Mouse (Mus musculus): ENCODE data around the gene Tbc1d2.
"Not testable (repeated sequence)": the region's sequence is repeated elsewhere in the genome, so short reads cannot be mapped to it uniquely, and the experiment has no call there.

Gene Tbc1d2

DNA sequence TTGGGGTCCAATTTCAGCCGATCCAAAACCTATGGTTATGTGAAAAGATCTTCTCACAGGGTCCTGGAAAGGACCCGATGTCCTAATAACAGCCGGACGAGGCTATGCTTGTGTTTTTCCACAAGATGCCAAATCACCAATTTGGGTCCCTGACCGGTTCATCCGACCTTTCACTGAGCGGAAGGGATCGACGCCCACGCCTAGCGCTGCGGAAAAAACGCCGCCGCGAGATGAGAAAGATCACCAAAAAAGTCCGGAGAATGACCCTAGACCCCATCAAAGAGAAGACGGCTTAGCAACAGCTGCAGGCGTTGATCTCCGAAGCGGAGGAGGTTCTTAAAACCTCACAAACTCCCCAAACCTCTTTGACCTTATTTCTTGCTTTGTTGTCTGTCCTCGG lies 68.4 kb downstream of the Tbc1d2 start:
- DNase-seq (ENCODE audit: low read depth, low spot score), result not testable (repeated sequence)

DNA sequence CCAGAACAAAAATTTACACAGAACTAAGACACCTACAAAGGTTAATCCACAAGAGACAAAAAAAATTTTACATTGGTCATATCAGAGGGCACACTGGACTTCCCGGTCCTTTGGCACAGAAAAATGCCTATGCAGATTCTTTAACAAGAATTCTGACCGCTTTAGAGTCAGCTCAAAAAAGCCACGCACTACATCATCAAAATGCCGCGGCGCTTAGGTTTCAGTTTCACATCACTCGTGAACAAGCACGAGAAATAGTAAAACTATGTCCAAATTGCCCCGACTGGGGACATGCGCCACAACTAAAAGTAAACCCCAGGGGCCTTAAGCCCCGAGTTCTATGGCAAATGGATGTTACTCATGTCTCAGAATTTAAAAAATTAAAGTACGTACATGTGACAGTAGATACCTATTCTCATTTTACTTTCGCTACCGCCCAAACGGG lies 69.2 kb downstream of the Tbc1d2 start:
- not testable (repeated sequence) for DNase-seq (ENCODE audit: low read depth, low spot score)

DNA sequence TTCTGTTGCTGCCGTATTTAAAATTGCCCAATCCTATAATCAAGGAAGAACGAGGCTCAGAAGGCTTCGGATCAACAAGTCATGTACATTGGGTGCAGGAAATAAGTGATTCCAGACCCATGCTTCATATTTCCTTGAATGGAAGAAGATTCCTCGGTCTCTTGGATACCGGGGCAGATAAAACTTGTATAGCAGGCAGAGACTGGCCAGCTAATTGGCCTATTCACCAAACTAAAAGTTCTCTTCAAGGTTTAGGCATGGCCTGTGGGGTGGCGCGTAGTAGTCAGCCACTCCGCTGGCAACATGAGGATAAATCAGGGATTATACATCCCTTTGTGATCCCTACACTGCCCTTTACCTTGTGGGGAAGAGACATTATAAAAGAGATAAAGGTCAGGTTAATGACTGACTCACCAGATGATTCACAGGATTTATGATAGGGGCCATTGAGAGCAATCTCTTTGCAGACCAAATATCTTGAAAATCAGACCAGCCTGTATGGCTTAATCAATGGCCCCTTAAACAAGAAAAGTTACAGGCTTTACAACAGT lies 71.1 kb downstream of the Tbc1d2 start:
- not testable (repeated sequence) for DNase-seq (ENCODE audit: low read depth, low spot score)

DNA sequence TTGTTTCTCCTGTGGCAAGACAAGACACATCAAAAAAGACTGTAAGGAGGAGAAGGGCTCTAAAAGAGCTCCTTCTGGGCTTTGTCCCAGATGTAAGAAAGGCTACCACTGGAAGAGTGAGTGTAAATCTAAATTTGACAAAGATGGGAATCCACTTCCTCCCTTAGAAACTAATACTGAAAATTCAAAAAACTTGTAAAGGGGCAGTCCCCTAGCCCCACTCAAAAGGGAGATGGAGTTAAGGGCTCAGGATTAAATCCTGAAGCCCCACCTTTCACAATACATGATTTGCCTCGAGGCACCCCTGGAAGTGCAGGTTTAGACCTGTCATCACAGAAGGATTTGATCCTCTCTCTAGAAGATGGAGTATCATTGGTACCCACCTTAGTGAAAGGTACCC lies 71.8 kb downstream of the Tbc1d2 start:
- DNase-seq (ENCODE audit: low read depth, low spot score), result no peak

DNA sequence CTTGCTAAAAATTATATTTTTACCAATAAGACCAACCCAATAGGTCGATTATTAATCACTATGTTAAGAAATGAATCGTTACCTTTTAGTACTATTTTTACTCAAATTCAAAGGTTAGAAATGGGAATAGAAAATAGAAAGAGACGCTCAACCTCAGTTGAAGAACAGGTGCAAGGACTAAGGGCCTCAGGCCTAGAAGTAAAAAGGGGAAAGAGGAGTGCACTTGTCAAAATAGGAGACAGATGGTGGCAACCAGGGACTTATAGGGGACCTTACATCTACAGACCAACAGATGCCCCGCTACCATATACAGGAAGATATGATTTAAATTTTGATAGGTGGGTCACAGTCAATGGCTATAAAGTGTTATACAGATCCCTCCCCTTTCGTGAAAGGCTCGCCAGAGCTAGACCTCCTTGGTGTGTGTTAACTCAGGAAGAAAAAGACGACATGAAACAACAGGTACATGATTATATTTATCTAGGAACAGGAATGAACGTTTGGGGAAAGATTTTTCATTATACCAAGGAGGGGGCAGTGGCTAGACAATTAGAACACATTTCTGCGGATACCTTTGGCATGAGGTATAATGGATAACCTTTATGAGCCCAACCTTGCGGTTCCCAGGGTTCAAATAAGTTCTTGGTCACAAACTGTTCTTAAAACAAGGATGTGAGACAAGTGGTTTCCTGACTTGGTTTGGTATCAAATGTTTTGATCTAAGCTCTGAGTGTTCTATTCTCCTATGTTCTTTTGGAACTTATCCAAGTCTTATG lies 74.3 kb downstream of the Tbc1d2 start:
- DNase-seq (ENCODE audit: low read depth, low spot score), result not testable (repeated sequence)

DNA sequence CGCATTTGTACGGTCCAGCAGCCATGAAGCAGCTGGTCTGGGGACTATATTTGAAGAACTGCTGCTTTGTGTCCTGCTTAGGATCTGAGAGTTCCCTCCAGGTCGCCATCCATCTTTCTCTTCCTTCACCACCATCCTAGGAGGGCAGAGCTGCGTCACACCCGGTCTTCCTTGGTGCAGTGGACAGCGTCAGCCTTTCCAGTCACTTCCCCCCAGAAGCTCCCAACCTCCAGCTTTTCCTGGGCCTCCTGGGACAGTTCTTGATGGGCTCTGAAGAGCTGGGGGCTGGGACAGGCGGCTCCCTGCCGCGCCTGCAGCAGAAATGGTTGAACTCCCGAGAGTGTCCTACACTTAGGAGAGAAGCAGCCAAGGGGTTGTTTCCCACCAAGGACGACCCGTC lies 75.2 kb downstream of the Tbc1d2 start:
- no peak for DNase-seq (ENCODE audit: low read depth, low spot score)

DNA sequence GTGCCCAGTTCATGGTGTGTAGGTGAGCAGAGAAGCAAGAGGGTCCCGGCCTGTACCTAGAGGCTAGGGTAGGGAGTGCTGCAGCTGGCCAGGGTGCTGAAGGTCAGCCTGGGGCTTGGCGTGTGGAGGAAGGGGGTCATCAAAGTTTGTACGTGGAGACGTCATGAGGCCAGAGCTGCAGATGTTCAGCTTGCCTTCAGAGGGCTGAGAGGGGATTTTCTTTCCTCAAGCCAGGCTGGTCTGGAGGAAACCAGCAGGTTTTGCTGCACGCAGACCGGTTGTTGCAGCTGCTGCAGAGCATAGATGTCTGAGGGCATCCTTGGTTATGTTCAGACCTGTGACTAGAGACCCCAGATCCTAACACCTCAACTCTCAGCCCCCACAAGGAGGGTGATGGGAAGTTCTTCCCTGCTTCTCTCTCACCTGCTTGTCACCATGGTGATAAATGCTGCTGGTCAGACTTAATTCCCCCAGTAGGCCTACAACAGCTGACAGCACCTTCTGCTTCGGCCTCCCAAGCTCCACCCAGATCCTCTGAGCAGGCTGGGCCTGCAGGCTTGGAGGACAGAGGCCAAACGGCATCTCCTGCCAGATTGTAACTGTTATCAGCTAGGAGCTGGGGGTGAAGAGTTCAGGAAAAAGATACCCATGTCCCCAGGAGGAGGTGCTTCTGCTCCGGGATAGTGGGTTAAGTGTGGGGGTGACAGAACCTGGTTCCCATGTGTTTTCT lies 75.8 kb downstream of the Tbc1d2 start:
- DNase-seq (ENCODE audit: low read depth, low spot score), result no peak

DNA sequence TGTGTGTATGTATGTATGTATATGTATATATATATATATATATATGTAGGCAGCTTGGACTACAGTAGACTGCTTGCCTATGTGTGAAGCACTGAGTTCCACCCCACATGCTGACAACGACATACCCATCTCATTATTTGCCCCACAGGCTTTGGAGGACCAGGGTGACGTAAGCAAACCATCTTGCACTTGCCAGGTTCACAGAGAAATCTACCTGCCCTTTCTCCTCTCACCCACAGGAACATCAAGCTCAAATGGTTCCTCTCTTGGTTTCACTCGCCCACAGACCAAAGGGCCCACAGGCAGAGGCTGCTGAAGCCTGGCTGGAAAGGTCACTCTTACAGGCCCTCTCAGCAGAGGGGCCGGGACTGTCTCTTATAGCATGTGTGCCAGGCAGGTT lies 77.4 kb downstream of the Tbc1d2 start:
- no peak for DNase-seq (ENCODE audit: low read depth, low spot score)

DNA sequence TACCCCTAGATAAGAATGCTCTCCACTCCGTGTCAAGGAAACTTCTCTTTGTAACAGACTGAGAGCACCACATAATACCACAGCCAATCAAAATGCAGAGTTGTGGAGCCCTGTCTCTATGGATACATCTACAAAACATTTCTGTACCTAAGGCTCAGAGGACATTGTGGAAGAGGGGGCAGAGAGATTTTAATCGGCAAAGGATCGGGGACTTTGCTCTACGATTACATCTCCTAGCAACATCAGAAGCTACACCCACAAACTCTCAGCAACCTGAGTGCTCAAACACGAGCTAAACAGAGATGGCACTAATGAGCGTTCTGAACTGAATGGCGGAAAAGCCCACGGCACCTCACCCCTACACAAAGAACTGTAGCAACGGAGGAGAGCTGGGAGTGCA lies 78.3 kb downstream of the Tbc1d2 start:
- DNase-seq (ENCODE audit: low read depth, low spot score), result no peak

DNA sequence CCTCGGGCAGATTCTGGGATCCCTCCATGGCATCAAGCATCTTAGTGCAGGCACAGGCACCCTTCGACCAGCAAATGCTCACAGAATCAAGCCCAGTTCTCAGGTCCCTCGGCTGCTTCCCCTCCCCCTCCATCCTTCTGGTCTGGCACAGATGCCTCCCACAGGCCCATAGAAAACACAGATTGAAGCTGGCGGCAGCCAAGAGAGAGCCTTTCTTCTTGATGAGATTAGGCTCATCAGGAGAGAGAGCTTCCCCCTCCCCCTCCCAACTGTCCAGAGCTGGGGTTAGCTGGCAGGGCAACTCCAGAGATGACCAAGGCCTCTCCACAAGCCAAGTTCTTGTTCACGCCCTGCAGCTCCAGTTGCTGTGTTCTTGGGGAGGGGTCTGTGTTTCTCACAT lies 80.3 kb downstream of the Tbc1d2 start:
- DNase-seq (ENCODE audit: low read depth, low spot score), result peak; percentile 13

DNA sequence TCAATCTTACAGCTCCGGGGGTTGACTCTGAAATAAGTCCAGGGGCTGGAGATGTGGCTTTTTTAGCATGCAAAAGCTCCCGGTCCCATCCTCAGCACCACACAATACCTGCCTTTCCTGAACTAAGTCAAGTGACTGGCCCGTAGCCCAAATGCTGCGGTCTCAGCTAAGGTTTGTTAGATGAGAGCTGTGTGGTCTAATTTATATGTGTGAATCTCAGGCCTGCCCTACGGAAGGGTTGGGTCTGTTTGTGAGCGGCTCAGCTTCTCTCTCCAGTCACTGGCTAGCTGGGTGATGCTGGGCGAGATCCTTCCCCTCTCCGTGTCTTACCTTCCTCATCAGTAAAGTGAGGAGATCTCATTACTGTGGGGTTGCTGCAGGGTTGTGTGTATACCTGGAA lies 81.8 kb downstream of the Tbc1d2 start:
- DNase-seq (ENCODE audit: low read depth, low spot score), result no peak

DNA sequence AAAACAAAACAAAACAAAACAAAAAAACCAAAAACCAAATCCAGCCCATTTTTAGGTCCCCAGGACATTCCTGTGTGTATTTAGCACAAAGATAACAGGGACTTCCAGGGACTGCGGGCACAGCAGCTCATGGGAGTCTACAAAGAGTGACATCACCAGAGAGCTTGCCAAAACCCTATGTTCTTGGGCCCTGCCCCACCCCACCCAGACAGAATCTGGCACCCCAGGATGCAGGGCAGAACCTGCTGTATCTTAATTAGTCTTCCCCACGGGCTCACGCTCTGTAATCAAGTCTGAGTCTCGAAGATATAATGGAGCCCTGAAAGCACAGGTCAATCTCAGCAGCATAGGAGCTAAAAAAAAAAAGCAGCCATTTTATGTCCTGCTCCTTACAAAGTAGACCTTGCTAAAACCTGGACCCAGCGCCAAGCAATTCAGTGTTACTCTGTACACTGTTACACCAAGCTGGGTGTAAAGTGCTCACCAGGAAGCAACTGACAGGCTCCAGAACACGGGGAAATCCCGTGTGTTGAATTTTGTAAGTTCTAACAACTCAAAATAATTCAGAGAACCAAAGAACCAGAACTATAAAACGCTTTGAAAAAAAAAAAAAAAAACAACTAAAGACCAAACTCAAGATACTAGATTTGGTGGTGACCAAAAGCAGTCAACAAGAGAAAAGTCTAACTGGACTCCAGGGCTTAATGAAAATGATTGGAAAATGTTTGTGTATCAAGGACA lies 82.9 kb downstream of the Tbc1d2 start:
- no peak for DNase-seq (ENCODE audit: low read depth, low spot score)

DNA sequence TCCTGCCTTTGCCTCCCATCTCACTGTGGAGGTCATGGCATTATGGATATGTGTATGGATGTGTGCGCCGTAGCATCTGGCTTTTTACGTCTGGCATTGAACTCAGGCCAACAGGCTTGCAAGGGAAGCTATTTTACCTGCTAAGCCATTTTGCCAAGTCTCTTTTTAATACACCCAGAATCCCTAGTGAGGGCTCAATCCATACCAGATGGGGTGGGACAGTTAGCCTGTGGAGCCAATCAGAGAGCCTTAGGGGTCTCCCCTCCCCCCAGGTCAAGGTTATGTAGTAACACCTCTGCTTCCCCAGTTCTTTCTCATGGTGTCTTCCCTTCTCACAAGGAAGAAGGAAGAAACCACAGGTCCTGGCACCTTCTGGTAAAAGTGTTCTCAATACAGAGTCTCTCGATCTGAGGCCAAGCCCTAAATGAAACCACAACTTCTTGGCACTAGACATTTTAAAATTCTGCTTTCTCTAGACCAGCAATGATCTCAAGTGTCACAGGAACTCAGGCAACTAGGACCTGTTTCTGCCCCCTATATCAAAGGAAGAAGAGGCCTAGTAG lies 84.5 kb downstream of the Tbc1d2 start:
- no peak for DNase-seq (ENCODE audit: low read depth, low spot score)

DNA sequence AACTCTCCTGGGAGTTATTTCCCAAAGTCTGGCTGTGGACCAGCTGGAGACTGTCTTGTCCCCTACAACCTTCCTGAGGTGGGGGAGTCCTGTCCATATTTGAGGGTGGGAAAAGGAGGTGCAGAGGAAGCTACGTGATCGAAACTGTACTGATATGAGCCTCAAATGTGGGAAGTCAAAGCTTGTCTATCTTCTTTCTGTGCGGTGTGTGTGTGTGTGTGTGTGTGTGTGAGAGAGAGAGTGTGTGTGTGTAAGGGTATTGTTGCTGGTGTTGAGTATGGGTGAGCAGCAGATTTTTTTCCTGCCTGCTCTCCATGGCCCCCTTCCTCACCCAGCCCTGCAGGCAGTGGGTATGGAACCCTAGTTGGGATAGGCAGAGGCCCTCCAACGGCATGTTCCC lies 85.8 kb downstream of the Tbc1d2 start:
- DNase-seq (ENCODE audit: low read depth, low spot score), result no peak

DNA sequence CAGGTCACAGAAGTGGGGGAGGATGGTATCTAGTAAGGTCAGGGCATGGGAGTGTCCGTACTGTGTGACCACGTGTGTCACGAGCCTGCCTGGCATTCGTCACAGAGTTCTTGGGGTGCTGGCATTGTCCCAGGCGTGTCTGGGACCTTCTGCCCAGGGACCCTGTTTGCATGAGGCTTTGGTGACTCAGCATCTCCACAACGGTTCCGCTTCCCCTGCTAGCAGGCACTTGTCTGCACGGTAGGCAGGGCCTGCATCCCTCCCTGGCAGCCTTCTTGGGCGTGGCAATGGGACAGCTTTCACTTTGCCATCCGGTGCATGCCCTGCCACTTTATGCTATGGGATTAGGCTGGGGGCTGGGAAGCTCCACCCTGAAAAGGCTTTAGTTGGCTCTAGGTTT lies 86.2 kb downstream of the Tbc1d2 start:
- no peak for DNase-seq (ENCODE audit: low read depth, low spot score)

DNA sequence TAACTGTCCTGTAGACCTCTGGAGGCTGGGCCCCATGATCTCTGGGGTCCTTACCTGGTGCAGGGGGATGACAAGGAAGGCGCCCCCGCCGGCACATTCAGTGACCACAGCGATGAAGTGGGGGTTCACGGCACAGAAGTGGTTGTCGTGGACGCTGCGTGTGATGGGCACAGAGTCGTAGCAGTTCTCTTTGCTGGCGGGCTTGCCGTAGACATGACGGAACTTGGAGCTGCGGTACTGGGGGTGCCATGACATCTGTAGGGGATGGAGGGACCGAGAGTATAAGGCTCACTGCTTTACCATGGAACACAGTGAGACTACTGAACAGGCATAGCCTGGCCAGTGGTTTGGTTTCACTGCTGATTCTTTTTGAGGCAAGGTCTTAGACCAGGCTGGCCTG lies 87.2 kb downstream of the Tbc1d2 start:
- DNase-seq (ENCODE audit: low read depth, low spot score), result no peak

DNA sequence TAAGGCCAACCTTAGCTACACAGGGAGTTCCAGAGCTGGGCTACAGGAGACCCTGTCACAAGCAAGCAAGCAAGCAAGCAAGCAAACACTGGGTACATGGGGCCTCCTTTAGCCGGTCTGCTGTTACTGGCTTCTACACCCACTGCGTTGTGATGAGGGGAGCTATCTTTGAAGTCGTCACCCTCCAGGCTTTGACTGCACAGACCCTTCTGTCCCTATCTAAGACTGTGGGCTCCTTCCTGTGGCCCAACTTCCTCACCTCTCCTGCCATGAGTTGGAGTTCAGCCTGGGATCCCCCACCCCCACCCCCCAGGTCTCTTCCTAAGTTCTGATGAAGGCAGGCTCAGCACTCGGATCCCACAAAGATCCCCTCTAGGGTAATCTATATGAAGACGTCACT lies 88.0 kb downstream of the Tbc1d2 start:
- no peak for DNase-seq (ENCODE audit: low read depth, low spot score)

DNA sequence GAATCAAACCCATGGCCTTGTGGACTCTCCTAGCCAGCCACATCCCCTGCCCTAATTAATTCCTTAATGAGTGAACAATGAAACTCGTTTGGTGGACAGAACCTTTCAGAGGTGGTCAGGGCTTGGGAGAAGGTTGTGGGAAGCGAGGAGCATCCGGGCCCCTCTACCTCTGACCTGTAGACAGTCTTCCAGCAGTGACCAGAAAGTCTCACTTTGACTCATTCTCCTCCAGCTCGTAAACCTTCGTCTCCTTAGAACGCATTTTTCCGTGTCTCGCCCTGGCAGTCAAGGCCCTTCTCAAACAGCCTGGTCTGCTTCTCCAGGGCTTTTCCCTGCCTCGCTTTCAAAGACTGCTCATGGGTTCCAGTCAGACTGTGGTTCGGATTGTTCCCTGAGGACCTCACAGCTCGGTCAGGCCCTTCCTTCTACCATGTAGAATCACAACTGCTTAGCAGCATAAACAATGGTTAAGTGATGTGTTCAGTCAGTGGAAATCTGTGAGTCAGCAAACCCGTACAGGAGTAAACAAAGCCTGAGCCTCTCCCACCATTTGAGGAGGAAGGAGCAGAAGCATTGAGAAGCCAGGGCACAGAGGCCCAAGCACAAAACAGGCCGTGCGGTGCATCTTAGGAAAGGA lies 89.8 kb downstream of the Tbc1d2 start:
- DNase-seq (ENCODE audit: low read depth, low spot score), result no peak

DNA sequence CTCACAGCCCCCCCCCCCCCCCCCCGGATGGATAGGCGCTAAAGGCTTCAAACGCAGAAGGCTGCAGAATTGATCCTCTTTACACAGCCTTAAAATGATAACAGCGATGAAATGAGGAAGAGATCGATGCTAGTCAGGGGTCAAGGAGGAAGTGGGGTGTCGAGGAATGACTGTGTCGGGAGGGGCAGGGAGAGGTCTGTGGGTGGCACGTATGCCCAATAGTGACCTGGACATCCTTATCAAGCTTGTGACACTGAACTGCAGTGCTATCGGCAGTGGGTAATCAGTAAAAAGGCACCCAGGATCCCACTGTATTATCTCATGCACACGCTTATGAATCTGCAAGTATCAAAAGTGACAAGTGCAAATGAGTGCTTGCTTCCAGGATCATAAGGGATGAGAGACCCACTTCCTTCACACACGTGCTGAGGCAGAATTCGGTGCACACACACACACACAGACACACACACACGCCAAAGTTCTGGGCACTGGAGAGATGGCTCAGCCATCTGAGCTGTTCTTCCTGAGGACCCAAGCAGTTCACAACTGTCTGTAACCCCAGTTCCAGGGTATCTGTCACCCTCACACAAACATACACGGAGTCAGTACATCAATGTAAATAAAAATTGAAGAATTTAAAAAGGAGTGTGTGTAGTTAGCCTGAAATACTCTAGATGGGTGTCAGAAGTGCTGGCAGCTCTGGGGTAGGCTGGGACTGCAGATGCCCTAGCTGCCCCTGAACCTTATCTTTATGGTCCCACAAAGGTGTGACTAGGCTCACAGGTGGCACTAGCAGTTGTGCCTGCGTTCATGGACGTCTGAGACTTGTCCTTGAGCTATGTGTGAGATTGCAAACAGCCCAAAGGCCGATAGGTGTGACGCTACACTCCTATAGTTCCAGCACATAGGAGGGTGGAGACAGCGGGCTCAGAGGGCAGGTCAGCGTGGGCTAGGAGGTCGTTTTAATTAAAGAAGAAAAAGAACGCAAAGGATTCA lies 91.0 kb downstream of the Tbc1d2 start:
- DNase-seq (ENCODE audit: low read depth, low spot score), result no peak

DNA sequence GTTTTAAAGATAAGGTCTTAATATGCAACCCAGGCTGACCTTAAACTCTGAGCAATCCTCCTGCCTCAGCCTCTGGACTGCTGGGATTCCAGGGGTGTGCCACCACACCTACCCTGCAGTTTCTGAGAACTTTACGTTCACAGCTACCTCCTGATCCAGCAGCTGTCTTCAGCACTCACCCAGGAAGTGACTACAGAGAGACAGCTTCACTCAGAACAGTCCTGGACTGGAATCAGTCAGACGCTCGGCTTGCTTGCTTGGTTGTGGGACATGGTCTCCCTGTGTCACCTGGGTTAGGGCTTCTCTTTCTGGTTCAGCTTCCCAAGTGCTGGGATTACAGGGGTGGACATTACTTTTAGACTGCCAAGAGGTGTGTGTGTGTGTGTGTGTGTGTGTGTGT lies 93.1 kb downstream of the Tbc1d2 start:
- DNase-seq (ENCODE audit: low read depth, low spot score), result no peak

All from retina, adult 2 months (tissue).